Mouse (Mus musculus) spleen, adult 2 months (tissue): Measurements from ENCODE around the gene Rapgef5.

Experiments
- CTCF ChIP-seq: fragments of 200-500 bp; IDR thresholded peaks from 2 replicates; pipeline ENCODE4 v1.5.1; 2011; ENCODE audit warnings: mild to moderate bottlenecking, inconsistent platforms; ENCODE audit not compliant: insufficient read depth, insufficient read length, insufficient replicate concordance; ENCODE audit errors: extremely low read depth
- POLR2A ChIP-seq: fragments of 200-500 bp; IDR thresholded peaks from 2 replicates; pipeline ENCODE4 v1.6.1; 2011; ENCODE audit warnings: low read depth, low read length, inconsistent platforms

DNA sequence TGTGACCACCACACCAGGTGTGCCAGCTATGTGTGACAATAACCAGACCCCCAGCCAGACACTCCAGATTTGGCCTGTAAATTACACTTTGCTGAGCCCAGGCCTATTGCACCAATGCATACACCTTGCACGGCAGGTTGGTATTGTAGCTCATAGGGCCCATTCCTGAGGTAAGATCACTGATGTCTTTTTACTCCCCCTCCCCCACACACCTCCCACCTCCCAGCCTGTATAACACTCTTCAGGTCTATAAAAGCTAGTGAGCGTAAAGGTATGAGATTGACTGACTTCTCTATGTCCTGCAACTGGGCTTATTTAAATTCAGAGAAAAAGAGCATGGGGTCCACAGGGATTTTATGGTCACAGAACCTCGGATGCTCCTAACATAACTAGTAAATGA is 3.8 kb upstream of the Rapgef5 start:
- TF ChIP-seq POLR2A: no peak
- TF ChIP-seq CTCF: no peak
